Comparison of ENCODE assay signal across 14 mouse cellular contexts in the genomic region with DNA sequence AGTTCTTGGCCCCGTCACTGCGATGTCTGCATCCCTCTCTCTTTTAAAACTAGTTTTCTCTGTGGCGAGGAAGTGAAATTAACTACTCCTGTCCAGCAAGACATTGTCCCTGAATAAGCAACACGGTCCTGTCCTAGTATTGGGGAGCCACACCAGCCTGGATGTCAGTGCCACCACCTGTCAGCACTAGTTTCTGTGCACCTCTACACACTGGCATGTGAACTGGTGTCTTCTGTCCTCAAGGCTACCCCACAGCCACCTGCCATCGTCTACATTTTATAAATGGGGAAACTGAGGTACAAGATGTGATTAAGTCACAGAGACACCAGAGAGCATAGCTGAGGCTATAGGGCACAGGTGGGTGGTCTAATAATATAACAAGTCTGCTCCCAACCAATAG.
DNase-seq lines count a peak whose midpoint lies in the region; ATAC-seq lines count a peak whose summit lies in the region.
"Had no signal": no experiment of that assay in that cellular context is flagged by ENCODE, and none has a peak within 500 bp of the region (broad histone marks: within the 10 kb centered on the region; RNA-seq: fewer than 3 reads in every experiment).

No protein-coding gene starts in this region.

- no peak overlapping the region for H3K4me2 ChIP-seq in heart, embryonic 15.5 days
- no peak overlapping the region for H3K4me2 ChIP-seq in heart, embryonic 11.5 days
- no peak overlapping the region for H3K4me2 ChIP-seq in midbrain, embryonic 11.5 days
- no peak overlapping the region for H3K4me2 ChIP-seq in midbrain, embryonic 16.5 days (ENCODE audit: low read length)
- H3K4me2 ChIP-seq in liver, embryonic 12.5 days: peak overlapping the region; percentile 69
- H3K4me2 ChIP-seq in midbrain, embryonic 14.5 days (ENCODE audit: low read length): no peak overlapping the region; the same call in 1 of the 2 replicates
- H3K4me2 ChIP-seq: embryonic facial prominence, embryonic 15.5 days; hindbrain, embryonic 15.5 days had no signal

- no peak for DNase-seq in midbrain, embryonic 11.5 days (ENCODE audit: low spot score, missing footprints)
- no peak for DNase-seq in midbrain, embryonic 14.5 days
- DNase-seq in left cerebral cortex, adult 11 months (ENCODE audit: low spot score): no peak
- DNase-seq: kidney, adult 2 months; lung, postnatal 36 days; right cerebral cortex, postnatal 14 days had no signal

- no peak for ATAC-seq in heart, embryonic 15.5 days (replicated peaks; ENCODE audit: insufficient number of reproducible peaks, insufficient read depth, low FRiP score, low read depth)
- no peak for ATAC-seq in heart, embryonic 11.5 days (replicated peaks; ENCODE audit: insufficient number of reproducible peaks, low FRiP score, low TSS enrichment)
- ATAC-seq in midbrain, embryonic 11.5 days (ENCODE audit: low FRiP score): no peak
- ATAC-seq in midbrain, embryonic 16.5 days: no peak
- ATAC-seq in liver, embryonic 12.5 days: no peak
- no peak for ATAC-seq in midbrain, embryonic 14.5 days (ENCODE audit: low FRiP score, low TSS enrichment)

- H3K9me3 ChIP-seq in heart, embryonic 15.5 days (replicated peaks): no peaks in the 10 kb centered on the region
- no peaks in the 10 kb centered on the region for H3K9me3 ChIP-seq in heart, embryonic 11.5 days (replicated peaks; ENCODE audit: control insufficient read depth, low read length)
- H3K9me3 ChIP-seq in midbrain, embryonic 11.5 days (ENCODE audit: control insufficient read depth, low read length): no peaks in the 10 kb centered on the region
- H3K9me3 ChIP-seq in midbrain, embryonic 16.5 days (replicated peaks; ENCODE audit: control insufficient read depth, low read length, poor library complexity, severe bottlenecking): no peaks in the 10 kb centered on the region
- H3K9me3 ChIP-seq in liver, embryonic 12.5 days (replicated peaks): no peaks in the 10 kb centered on the region
- H3K9me3 ChIP-seq in midbrain, embryonic 14.5 days (ENCODE audit: control insufficient read depth, low read length): no peaks in the 10 kb centered on the region
- H3K9me3 ChIP-seq: embryonic facial prominence, embryonic 15.5 days; hindbrain, embryonic 15.5 days had no signal

- H3K27me3 ChIP-seq in heart, embryonic 15.5 days: no peaks in the 10 kb centered on the region
- no peaks in the 10 kb centered on the region for H3K27me3 ChIP-seq in heart, embryonic 11.5 days (ENCODE audit: control insufficient read depth, insufficient read depth, low read length)
- H3K27me3 ChIP-seq in midbrain, embryonic 11.5 days (ENCODE audit: control insufficient read depth, insufficient read depth, low read length): no peaks in the 10 kb centered on the region
- no peaks in the 10 kb centered on the region for H3K27me3 ChIP-seq in midbrain, embryonic 16.5 days (ENCODE audit: control insufficient read depth, insufficient read depth, low read depth, low read length)
- no peaks in the 10 kb centered on the region for H3K27me3 ChIP-seq in liver, embryonic 12.5 days (replicated peaks)
- H3K27me3 ChIP-seq in midbrain, embryonic 14.5 days (ENCODE audit: control insufficient read depth, insufficient read depth, low read length): no peaks in the 10 kb centered on the region
- H3K27me3 ChIP-seq: CH12.LX; embryonic facial prominence, embryonic 15.5 days; hindbrain, embryonic 15.5 days had no signal

- no peaks in the 10 kb centered on the region for H3K36me3 ChIP-seq in heart, embryonic 15.5 days
- no peaks in the 10 kb centered on the region for H3K36me3 ChIP-seq in heart, embryonic 11.5 days (ENCODE audit: control insufficient read depth, insufficient read depth, low read length)
- H3K36me3 ChIP-seq in midbrain, embryonic 11.5 days (ENCODE audit: control insufficient read depth, insufficient read depth, low read length): no peaks in the 10 kb centered on the region
- H3K36me3 ChIP-seq in midbrain, embryonic 16.5 days (ENCODE audit: control insufficient read depth, insufficient read depth, low read length): no peaks in the 10 kb centered on the region
- H3K36me3 ChIP-seq in liver, embryonic 12.5 days: peaks cover 12% of the 10 kb centered on the region
- H3K36me3 ChIP-seq in midbrain, embryonic 14.5 days (ENCODE audit: control insufficient read depth, insufficient read depth, low read length): no peaks in the 10 kb centered on the region
- H3K36me3 ChIP-seq: hindbrain, embryonic 15.5 days had no signal

- H3K4me1 ChIP-seq in heart, embryonic 15.5 days (replicated peaks): peaks cover 96% of the 10 kb centered on the region
- peaks cover 88% of the 10 kb centered on the region for H3K4me1 ChIP-seq in heart, embryonic 11.5 days (ENCODE audit: control insufficient read depth, insufficient read depth, low read length)
- H3K4me1 ChIP-seq in midbrain, embryonic 11.5 days (ENCODE audit: control insufficient read depth, insufficient read depth, low read length): peaks cover 48% of the 10 kb centered on the region
- H3K4me1 ChIP-seq in midbrain, embryonic 16.5 days (ENCODE audit: control insufficient read depth, insufficient read depth, low read length): peaks cover 45% of the 10 kb centered on the region
- H3K4me1 ChIP-seq in liver, embryonic 12.5 days: peaks cover 99% of the 10 kb centered on the region
- H3K4me1 ChIP-seq in midbrain, embryonic 14.5 days (ENCODE audit: control insufficient read depth, insufficient read depth, low read length): peaks cover 60% of the 10 kb centered on the region

- no peak overlapping the region for H3K9ac ChIP-seq in heart, embryonic 15.5 days
- no peak overlapping the region for H3K9ac ChIP-seq in heart, embryonic 11.5 days (ENCODE audit: low read depth, low read length)
- no peak overlapping the region for H3K9ac ChIP-seq in midbrain, embryonic 11.5 days (ENCODE audit: low read length)
- H3K9ac ChIP-seq in midbrain, embryonic 16.5 days (ENCODE audit: low read depth, low read length): no peak overlapping the region
- peak overlapping the region; percentile 63 for H3K9ac ChIP-seq in liver, embryonic 12.5 days
- H3K9ac ChIP-seq in midbrain, embryonic 14.5 days (replicated peaks; ENCODE audit: low read length): no peak overlapping the region
- H3K9ac ChIP-seq: embryonic facial prominence, embryonic 15.5 days; hindbrain, embryonic 15.5 days had no signal

- H3K4me3 ChIP-seq in heart, embryonic 15.5 days: no peak overlapping the region
- no peak overlapping the region for H3K4me3 ChIP-seq in heart, embryonic 11.5 days (ENCODE audit: low read depth, low read length)
- no peak overlapping the region for H3K4me3 ChIP-seq in midbrain, embryonic 11.5 days (ENCODE audit: low read depth, low read length)
- no peak overlapping the region for H3K4me3 ChIP-seq in midbrain, embryonic 16.5 days (ENCODE audit: low read depth, low read length)
- no peak overlapping the region for H3K4me3 ChIP-seq in liver, embryonic 12.5 days
- H3K4me3 ChIP-seq in midbrain, embryonic 14.5 days (replicated peaks; ENCODE audit: low read depth, low read length): no peak overlapping the region
- H3K4me3 ChIP-seq: embryonic facial prominence, embryonic 15.5 days; hindbrain, embryonic 15.5 days; left cerebral cortex, adult 2 months had no signal

- WGBS in heart, embryonic 15.5 days: 70% methylated on average over 5 of the region's 5 CpGs
- WGBS in heart, embryonic 11.5 days (ENCODE audit: insufficient replicate concordance): 92% methylated on average over 5 of the region's 5 CpGs
- 88% methylated on average over 5 of the region's 5 CpGs for WGBS in midbrain, embryonic 11.5 days
- WGBS in midbrain, embryonic 16.5 days: 92% methylated on average over 5 of the region's 5 CpGs
- 71% methylated on average over 5 of the region's 5 CpGs for WGBS in liver, embryonic 12.5 days (ENCODE audit: insufficient replicate concordance)
- WGBS in midbrain, embryonic 14.5 days: 92% methylated on average over 5 of the region's 5 CpGs

- H3K27ac ChIP-seq in heart, embryonic 15.5 days: peak overlapping the region; percentile 72
- H3K27ac ChIP-seq in heart, embryonic 11.5 days (ENCODE audit: low read depth, low read length): no peak overlapping the region
- H3K27ac ChIP-seq in midbrain, embryonic 11.5 days (ENCODE audit: low read depth, low read length): peak overlapping the region; percentile 40
- H3K27ac ChIP-seq in midbrain, embryonic 16.5 days (ENCODE audit: low read length): no peak overlapping the region
- peak overlapping the region; percentile 93 for H3K27ac ChIP-seq in liver, embryonic 12.5 days
- peak overlapping the region; percentile 70 for H3K27ac ChIP-seq in midbrain, embryonic 14.5 days (replicated peaks; ENCODE audit: low read depth, low read length)

Comparison
In these comparisons a context has a peak if more than half of its experiments do, and no peak if none do; other contexts are left out.
1. H3K27ac ChIP-seq: peak in heart, embryonic 15.5 days (single experiment), midbrain, embryonic 11.5 days (single experiment), liver, embryonic 12.5 days (single experiment) and midbrain, embryonic 14.5 days (single experiment); none in heart, embryonic 11.5 days (single experiment) and midbrain, embryonic 16.5 days (single experiment).